Mouse (Mus musculus) left cerebral cortex, postnatal 36 days (tissue): ENCODE data around the gene Arfgef3. TPM values are rescaled to one million over a fixed set of nuclear protein-coding genes. Genes with fewer than 3 reads are reported as not detected.
A peak's percentile ranks its signal among the peaks of the same experiment; 100 is the strongest.

ENCODE experiments used
- DNase-seq, 2 experiments: peaks; one replicate each; pipeline ENCODE4 v3.0.0; 2021 to 2022; ENCODE audit warnings: low spot score in 2 of 2, mixed read lengths in 1 of 2
- intact Hi-C: fragments of 180-260 bp; cut with DNase I; formaldehyde crosslinking; loops from one replicate; pipeline ENCODE4 v1.15.1; 2025
- total RNA-seq, 2 experiments: library from RNA; stranded (reverse); gene quantifications; 2 replicates each; pipeline ENCODE4 v1.2.3; 2021

Gene Arfgef3
- total RNA-seq, 2 experiments from 2014 or later = 105 to 109 TPM

DNA sequence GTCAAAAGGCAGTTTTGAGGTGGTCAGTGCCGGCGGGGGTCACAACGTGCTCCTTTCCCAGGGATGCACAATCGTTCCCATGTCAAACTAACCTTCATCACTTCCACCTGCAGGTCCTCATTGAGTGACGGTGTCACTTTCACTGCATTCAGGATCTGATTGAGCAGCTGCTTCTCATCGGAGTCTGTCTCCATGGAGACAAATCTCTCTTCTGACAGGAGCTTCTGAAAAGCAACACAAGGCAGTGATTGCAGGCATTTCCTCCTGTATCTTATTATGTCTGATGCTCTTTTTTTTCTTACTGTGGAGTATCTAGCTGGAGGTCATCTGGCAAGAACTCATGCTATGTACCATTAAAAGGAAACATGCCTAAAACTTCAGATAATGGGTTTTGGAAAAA, 47.3 kb downstream of the Arfgef3 start:
- intact Hi-C loops = no loop called here
- DNase-seq = no peak

GRCm38 (mm10) chr10:18688234-18688633, 55.5 kb downstream of the Arfgef3 start:
- DNase-seq = no peak
- intact Hi-C loops = no loop called here

GRCm38 (mm10) chr10:18681385-18681954, 62.3 kb downstream of the Arfgef3 start:
- DNase-seq = no peak
- intact Hi-C loops = no loop called here

GRCm38 (mm10) chr10:18680661-18681384, 62.9 kb downstream of the Arfgef3 start:
- no peak for DNase-seq
- intact Hi-C loops = no loop called here

GRCm38 (mm10) chr10:18678836-18679235, 64.9 kb downstream of the Arfgef3 start:
- intact Hi-C loops = no loop called here

GRCm38 (mm10) chr10:18664794-18665193, 79.0 kb downstream of the Arfgef3 start:
- intact Hi-C loops = no loop called here
- no peak for DNase-seq

More at GRCm38 (mm10) chr10:18678836-18679235, 64.9 kb downstream of the Arfgef3 start:
- DNase-seq = no peak

DNA sequence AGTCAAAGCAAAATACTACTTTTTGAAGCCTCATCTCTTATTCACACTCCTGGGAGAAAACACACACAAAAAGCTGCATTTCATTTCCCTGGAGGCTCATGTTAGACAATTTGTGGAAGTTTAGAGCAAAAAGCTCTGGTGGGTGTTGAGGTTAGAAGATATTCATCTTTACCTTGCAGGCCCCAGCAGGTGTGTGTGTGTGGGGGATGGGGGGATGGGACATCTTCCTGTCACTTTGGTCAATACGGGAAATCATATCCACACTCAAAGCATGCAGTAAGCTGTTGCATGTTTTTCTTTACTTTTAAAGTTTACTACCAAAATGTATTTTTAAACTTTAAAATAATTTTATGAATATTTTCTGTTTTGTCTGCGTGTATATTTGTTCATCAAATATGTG, 79.7 kb downstream of the Arfgef3 start:
- no peak for DNase-seq
- intact Hi-C loops = no loop called here

- DNase-seq = no peak
- intact Hi-C loops = no loop called here
Observed at GRCm38 (mm10) chr10:18661606-18662220, 82.0 kb downstream of the Arfgef3 start.

GRCm38 (mm10) chr10:18660998-18661397, 82.8 kb downstream of the Arfgef3 start:
- intact Hi-C loops = no loop called here
- peak in 1 of 2 experiments; percentile 40 for DNase-seq

- DNase-seq = no peak
Observed at GRCm38 (mm10) chr10:18657588-18657987, 86.2 kb downstream of the Arfgef3 start.

DNA sequence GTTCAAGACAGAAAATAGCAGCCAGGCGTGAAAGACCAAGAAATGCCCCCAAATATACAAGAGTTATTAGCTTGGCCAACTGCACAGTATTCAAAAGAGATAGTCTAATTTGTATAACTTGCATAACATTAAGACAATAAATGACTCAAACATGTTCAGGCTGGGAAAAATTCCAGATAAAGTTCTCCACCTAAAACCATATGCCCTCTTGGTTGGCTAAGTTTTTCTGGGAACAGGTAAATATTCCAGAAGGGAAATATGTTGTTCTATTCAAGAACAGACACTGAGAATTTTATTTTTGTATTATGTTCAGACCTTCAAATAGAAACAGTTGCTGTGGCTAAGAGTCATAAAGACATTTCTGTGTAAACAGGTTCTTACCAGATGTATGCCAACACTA, 96.7 kb downstream of the Arfgef3 start:
- intact Hi-C loops = no loop called here
- DNase-seq = no peak

More at GRCm38 (mm10) chr10:18657588-18657987, 86.2 kb downstream of the Arfgef3 start:
- intact Hi-C loops = no loop called here

GRCm38 (mm10) chr10:18646035-18646434, 97.7 kb downstream of the Arfgef3 start:
- no peak for DNase-seq
- intact Hi-C loops = no loop called here

- intact Hi-C loops = loop anchor here (1.0 kb wide), 1 partner anchor 16 kb away; no protein-coding TSS in a partner anchor
- DNase-seq = no peak
Observed at GRCm38 (mm10) chr10:18644346-18644745, 99.4 kb downstream of the Arfgef3 start.

DNA sequence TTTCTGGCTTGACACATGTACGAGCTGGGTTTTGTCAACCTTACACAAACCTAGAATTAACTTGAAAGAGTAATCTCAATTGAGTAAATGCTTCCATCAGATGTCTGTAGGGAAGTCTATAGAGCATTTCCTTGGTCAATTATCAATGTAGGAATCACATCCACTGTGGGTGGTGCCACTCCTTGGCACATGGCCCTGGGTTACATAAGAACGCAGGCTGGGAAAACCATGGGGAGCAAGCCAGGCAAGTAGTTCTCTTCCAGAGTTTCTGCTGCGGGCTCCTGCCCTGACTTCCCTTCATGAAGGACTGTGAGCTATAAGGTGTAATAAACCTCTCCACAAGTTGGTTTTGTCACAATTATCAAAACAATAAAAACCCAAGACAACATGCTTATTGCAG, 100.2 kb downstream of the Arfgef3 start:
- intact Hi-C loops = no loop called here
- DNase-seq = no peak

DNA sequence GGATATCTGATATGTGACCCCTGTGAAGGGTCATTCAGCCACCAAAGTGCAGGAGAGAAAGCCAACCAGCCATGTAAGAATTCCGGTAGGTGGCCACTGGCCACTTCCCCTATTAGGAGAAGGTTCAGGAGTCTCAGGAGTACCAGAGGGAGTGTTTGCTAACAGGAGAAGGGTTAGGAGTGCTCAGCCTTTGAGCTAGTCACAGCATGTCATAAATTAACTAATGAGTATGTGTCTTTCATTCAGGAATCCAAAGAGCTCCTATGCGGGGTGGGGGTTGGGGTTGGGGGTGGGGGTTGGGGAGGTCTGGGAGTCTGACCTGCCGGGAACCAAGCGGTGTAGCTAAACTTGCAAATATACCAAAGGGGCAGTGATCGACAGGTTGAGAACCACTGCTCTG, 100.9 kb downstream of the Arfgef3 start:
- no peak for DNase-seq
- intact Hi-C loops = no loop called here

DNA sequence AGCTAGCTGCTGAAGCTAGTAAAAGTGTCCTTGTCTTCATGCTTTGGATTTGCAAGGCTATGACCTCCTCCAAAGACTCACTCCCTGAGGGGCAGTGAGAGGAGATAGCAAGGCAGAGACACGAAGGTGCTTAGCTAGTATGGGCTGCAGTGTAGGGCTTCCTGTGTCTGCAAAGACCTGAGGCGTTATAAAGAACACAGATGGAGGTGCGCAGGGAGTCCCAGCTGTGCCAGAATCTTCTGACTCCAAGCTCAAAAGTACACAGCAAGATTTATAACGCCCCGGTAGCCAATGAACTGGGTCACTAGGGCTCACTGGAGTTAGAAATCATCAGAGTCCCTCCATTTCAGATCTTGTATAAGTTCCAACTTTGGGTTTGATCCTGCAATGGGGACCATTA, 103.2 kb downstream of the Arfgef3 start:
- no peak for DNase-seq
- intact Hi-C loops = no loop called here

DNA sequence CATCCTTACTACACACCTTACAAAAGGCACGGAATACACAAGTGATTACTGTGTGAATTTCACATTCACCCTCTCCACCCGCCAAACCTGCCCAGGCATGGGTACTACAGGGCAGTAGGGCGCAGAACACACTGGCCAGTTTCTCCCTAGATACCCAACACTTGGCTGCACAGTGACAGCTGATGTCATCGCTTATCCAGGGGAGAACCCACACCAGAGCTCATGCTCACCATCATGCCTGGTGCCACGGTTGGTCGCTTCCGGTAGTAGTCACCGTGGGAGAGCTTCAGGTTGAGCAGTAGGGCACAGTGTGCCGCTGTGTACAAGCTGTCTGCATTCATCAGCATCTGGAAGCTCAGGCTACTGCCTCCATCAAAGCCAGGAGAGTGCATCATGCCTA, 108.3 kb downstream of the Arfgef3 start:
- DNase-seq = no peak
- intact Hi-C loops = no loop called here

GRCm38 (mm10) chr10:18634405-18634985, 109.3 kb downstream of the Arfgef3 start:
- intact Hi-C loops = no loop called here

DNA sequence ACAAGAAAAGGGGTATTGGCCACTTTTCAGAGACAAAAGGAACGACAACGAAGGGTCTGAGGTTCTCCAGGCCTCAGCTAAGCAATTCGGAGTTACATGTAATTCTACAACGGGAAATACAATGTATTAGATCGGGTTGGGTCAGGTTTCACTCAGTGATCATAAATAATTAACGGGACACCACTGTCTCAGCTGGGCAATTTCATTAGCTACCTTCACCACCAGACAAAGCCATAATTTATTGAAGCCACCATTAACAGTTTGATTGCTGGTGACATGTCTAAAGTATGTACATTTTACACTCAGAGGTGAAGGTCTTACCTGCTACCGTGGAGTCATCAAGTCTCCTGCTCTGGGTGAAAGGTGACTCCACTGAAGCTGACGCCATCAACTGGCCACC, 113.3 kb downstream of the Arfgef3 start:
- no peak for DNase-seq
- intact Hi-C loops = no loop called here

More at GRCm38 (mm10) chr10:18634405-18634985, 109.3 kb downstream of the Arfgef3 start:
- DNase-seq = no peak

- peak; percentile 83 for DNase-seq
- intact Hi-C loops = loop anchor here (2.0 to 10.0 kb wide), 2 partner anchors 21 to 117 kb away; partner anchors contain the start of gene Arfgef3
Observed at GRCm38 (mm10) chr10:18627530-18627929, 116.2 kb downstream of the Arfgef3 start.
